Mouse (Mus musculus) gastrocnemius, postnatal 10 days (tissue): ENCODE measurements at regions not wholly inside any gene's neighbourhood (a gene's known extent, or its start where the extent isn't known, plus 50 kb on each side); places are given as distances from the start of the nearest gene placed in this dataset.

Experiments used
- DNase-seq: peaks from one replicate; pipeline ENCODE4 v3.0.0; 2021; ENCODE audit warnings: mixed read lengths

GRCm38 (mm10) chr4:106048053-106048452 is 258.4 kb downstream of the Gm12728 start:
- no peak for DNase-seq

GRCm38 (mm10) chr4:106048797-106049196 is 259.1 kb downstream of the Gm12728 start:
- DNase-seq: no peak

- DNase-seq: no peak
Measured at GRCm38 (mm10) chr4:106049880-106050279, 260.2 kb downstream of the Gm12728 start.

GRCm38 (mm10) chr4:106050297-106050696 is 260.6 kb downstream of the Gm12728 start:
- no peak for DNase-seq

GRCm38 (mm10) chr4:106053496-106053895 is 262.5 kb upstream of the Usp24 start:
- no peak for DNase-seq

GRCm38 (mm10) chr4:106054324-106054723 is 261.7 kb upstream of the Usp24 start:
- no peak for DNase-seq

GRCm38 (mm10) chr4:106062651-106063050 is 253.4 kb upstream of the Usp24 start:
- no peak for DNase-seq

- DNase-seq: no peak
Measured at GRCm38 (mm10) chr4:106063851-106064382, 252.1 kb upstream of the Usp24 start.

- DNase-seq: no peak
Measured at GRCm38 (mm10) chr4:106067023-106067422, 249.0 kb upstream of the Usp24 start.

- DNase-seq: no peak
Measured at GRCm38 (mm10) chr4:106083546-106083945, 232.5 kb upstream of the Usp24 start.

GRCm38 (mm10) chr4:106091927-106092675 is 223.9 kb upstream of the Usp24 start:
- no peak for DNase-seq

GRCm38 (mm10) chr4:106092676-106093070 is 223.3 kb upstream of the Usp24 start:
- no peak for DNase-seq

GRCm38 (mm10) chr4:106093252-106093651 is 222.8 kb upstream of the Usp24 start:
- no peak for DNase-seq

- DNase-seq: no peak
Measured at GRCm38 (mm10) chr4:106094882-106095556, 221.0 kb upstream of the Usp24 start.

GRCm38 (mm10) chr4:106096130-106096529 is 219.9 kb upstream of the Usp24 start:
- no peak for DNase-seq

- DNase-seq: no peak
Measured at GRCm38 (mm10) chr4:106097846-106098245, 218.2 kb upstream of the Usp24 start.

GRCm38 (mm10) chr4:106100211-106101025 is 215.6 kb upstream of the Usp24 start:
- DNase-seq: no peak

- DNase-seq: no peak
Measured at GRCm38 (mm10) chr4:106101904-106102303, 214.1 kb upstream of the Usp24 start.

- DNase-seq: no peak
Measured at GRCm38 (mm10) chr4:106102451-106102977, 213.5 kb upstream of the Usp24 start.

- no peak for DNase-seq
Measured at GRCm38 (mm10) chr4:106103750-106104635, 212.0 kb upstream of the Usp24 start.

GRCm38 (mm10) chr4:106112981-106113380 is 203.0 kb upstream of the Usp24 start:
- no peak for DNase-seq
